Mouse (Mus musculus): ENCODE results near the gene Slc38a4.

DNA sequence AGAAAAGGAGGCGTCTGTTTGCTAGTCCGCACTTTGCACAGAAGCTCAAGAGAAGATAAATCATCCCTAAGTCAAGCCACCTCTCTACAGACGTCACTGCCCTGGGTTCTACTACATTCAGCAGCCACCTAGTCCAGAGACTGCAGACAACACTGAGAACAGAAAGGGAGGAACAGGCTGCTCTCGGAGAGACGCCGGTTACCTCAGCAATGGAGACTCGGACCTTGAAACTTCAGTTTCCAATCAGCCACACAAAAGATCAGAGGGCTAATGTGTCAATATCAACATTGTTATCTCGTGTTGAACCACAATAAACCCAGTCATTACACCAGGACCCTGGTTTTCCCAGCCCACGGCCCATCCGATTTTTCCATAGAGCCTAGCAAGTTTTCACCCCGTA, 36.4 kb downstream of the Slc38a4 start:
- TF ChIP-seq CTCF (IDR thresholded peaks at IDR 0.05; ENCODE audit: low read depth) (no peak), EP300 (IDR thresholded peaks at IDR 0.05; ENCODE audit: low read depth) (no peak)

All from liver, embryonic 14.5 days (tissue).